Mouse (Mus musculus): ENCODE results near the gene Rbm15b. TPM values are rescaled to one million over a fixed set of nuclear protein-coding genes. Genes with fewer than 3 reads are reported as not detected.
A peak's percentile ranks its signal among the peaks of the same experiment; 100 is the strongest.

Rbm15b gene
- polyA plus RNA-seq, 1 experiment from 2014 or later = 27.9 TPM

DNA sequence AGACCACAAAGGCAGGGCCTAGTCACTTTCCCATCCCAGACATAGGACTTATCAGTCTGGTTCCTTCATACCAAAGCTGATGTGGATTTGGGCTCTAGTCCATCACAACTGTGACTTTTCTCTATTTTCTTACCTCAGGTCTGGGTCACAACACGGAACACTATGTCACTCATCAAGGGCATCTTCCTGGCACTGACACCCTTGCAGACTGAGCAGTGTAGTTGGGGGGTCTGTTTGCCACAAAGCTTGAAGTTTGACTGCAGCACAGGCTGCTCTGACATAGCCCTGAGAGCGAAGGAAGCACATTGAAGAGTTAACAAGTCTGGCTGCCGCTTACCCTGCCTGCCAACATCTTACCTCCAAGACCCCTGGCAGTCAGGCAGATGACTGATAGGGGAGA is 4.1 kb downstream of the Rbm15b start:
- Histone ChIP-seq H3K36me3 (peaks cover 66% of the 10 kb centered on the region), H3K9me3 (no peaks in the 10 kb centered on the region), H3K9ac (peak overlapping the region; percentile 24; the same call in 1 of the 2 replicates), H3K27ac (no peak overlapping the region), H3K4me2 (replicated peaks) (peak overlapping the region; percentile 95), H3K4me1 (peaks cover 44% of the 10 kb centered on the region), H3K4me3 (peak overlapping the region; percentile 99; the same call in 1 of the 2 replicates), H3K27me3 (no peaks in the 10 kb centered on the region)
- WGBS = 83% methylated on average over 3 of the region's 3 CpGs
- ATAC-seq (ENCODE audit: insufficient number of reproducible peaks, insufficient read depth, low FRiP score, low TSS enrichment) = no peak

DNA sequence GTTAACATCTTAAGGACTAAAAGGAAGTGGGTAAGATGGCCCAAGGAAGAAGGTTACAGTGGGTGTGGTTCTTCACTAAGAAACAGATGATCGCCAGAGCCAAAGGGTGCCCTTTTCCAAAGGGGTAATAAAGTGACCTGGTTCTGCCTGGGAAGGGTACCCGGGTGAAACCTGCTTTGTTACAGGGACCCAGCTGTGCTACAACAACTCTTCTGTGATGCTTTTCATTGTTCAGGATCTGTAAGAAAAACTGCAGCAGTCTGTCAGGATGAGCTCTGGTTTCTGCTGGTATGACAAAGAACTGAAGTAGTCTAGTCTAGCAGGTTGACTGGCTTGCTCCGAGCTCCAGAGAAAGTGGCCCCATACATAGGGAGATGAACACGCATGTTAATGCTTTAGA is 5.1 kb downstream of the Rbm15b start:
- H3K27ac ChIP-seq = no peak overlapping the region
- no peak for ATAC-seq (ENCODE audit: insufficient number of reproducible peaks, insufficient read depth, low FRiP score, low TSS enrichment)
- H3K4me2 ChIP-seq (replicated peaks) = no peak overlapping the region
- no peaks in the 10 kb centered on the region for H3K27me3 ChIP-seq
- 76% methylated on average over 4 of the region's 4 CpGs for WGBS
- H3K9ac ChIP-seq = no peak overlapping the region
- H3K4me1 ChIP-seq = peaks cover 40% of the 10 kb centered on the region
- no peaks in the 10 kb centered on the region for H3K9me3 ChIP-seq
- no peak overlapping the region for H3K4me3 ChIP-seq
- peaks cover 71% of the 10 kb centered on the region for H3K36me3 ChIP-seq

DNA sequence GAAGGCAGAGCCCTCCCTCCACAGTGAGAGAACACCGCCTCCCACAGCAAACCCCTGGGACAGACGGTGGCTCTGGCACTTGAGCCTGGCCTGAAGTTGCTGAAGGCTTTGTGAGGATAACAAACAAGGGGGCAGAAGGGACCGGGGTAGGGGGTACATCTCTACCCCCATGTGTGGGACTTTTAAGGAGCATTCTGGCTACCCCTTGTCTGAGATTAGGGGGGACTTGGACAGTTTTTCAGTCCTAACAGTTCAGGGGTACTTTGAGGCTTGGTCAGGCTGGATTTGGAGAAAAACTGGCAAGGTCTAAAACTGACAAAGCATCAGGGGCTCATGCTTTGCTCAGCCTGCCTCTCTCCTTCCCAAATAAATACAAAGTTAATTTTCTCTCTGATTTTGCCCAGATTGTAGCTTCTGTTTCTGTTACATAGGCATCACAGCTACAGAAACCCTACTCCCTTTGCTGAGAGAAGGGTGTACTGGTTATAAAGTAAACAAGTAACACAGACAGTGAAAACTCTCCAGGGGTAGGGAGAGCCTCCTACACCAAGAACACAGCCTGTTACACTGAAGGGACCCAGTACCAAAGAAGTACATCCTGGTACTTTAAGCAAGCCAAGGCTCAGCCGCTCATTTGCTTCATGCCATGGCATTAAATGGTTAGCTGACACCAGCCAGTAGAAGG is 6.0 kb downstream of the Rbm15b start:
- ATAC-seq (ENCODE audit: insufficient number of reproducible peaks, insufficient read depth, low FRiP score, low TSS enrichment) = no peak
- Histone ChIP-seq H3K27me3 (no peaks in the 10 kb centered on the region), H3K36me3 (peaks cover 79% of the 10 kb centered on the region), H3K4me1 (peaks cover 40% of the 10 kb centered on the region), H3K9ac (0 out of 2 replicates have a peak overlapping the region, but pooled peaks have one; percentile 24), H3K4me2 (replicated peaks) (no peak overlapping the region), H3K9me3 (no peaks in the 10 kb centered on the region), H3K4me3 (no peak overlapping the region), H3K27ac (no peak overlapping the region)
- WGBS = 61% methylated on average over 4 of the region's 4 CpGs

DNA sequence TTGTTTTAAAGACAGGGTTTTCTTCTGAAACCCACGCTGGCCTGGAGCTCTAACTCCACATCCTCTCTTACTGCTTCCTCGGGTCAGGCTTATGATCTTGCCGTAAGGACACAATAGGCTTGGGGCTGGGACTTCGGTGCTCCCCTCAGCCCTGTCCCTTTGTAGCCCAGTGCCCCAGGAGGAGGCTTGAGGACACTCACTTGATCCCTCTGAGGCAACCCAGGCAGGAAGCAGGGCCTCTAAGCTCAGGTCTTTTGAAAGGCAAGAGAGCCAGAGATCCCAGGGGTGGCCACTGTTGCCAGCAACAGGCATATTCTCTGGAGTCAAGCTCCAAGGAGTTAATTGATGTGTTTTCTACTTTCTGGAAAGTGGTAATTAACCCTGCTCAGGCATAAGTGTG is 7.8 kb downstream of the Rbm15b start:
- H3K27me3 ChIP-seq = no peaks in the 10 kb centered on the region
- peaks cover 29% of the 10 kb centered on the region for H3K4me1 ChIP-seq
- no peak overlapping the region for H3K9ac ChIP-seq
- H3K27ac ChIP-seq = no peak overlapping the region
- H3K4me3 ChIP-seq = no peak overlapping the region
- no peak for ATAC-seq (ENCODE audit: insufficient number of reproducible peaks, insufficient read depth, low FRiP score, low TSS enrichment)
- peaks cover 83% of the 10 kb centered on the region for H3K36me3 ChIP-seq
- H3K4me2 ChIP-seq (replicated peaks) = no peak overlapping the region
- WGBS = 71% methylated on average over 4 of the region's 4 CpGs
- no peaks in the 10 kb centered on the region for H3K9me3 ChIP-seq

DNA sequence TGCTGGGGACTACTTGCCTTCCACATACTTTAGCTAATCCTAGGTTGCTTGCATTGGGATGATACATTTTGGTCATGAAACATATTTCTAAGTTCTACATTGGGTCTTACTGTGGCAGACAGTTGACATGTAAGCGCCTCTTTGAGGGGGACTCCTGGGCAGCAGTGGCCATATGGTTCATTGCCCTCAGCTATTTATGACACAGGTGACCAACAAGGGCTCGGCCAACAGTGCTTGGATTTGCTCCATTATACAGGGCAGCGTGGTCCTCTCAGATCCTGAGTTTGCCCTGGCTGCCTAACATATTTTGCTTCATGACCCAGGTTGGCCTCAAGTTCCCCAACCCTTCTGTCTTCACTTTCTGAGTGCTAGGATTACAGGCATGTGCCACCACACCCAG is 10.6 kb downstream of the Rbm15b start:
- no peaks in the 10 kb centered on the region for H3K27me3 ChIP-seq
- peaks cover 70% of the 10 kb centered on the region for H3K36me3 ChIP-seq
- 94% methylated on average over 3 of the region's 3 CpGs for WGBS
- no peak overlapping the region for H3K4me3 ChIP-seq
- no peak overlapping the region for H3K4me2 ChIP-seq (replicated peaks)
- ATAC-seq (ENCODE audit: insufficient number of reproducible peaks, insufficient read depth, low FRiP score, low TSS enrichment) = no peak
- H3K4me1 ChIP-seq = 0 out of 2 replicates have a peak, but pooled peaks cover 3% of the 10 kb centered on the region
- no peak overlapping the region for H3K27ac ChIP-seq
- no peaks in the 10 kb centered on the region for H3K9me3 ChIP-seq
- H3K9ac ChIP-seq = no peak overlapping the region

DNA sequence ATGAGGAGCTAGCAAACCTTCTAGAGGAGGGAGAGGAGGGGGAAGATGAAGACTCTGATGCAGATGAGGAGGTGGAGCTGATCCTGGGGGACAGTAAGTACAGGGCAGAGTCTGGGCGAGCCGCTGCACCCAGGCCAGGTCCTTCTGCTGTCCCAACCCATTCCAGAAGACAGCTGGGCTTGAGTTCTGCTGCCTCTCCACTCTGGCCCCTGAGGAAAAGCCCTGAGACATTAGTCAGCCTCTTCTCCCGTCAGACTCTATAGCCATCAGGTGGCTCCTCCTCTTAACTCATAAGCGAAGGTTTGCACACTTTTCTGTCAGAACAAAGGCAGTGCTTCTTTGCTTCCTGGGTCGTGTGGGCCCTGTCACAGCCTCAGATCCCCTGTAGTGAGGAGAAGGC is 13.0 kb downstream of the Rbm15b start:
- H3K9ac ChIP-seq = no peak overlapping the region
- H3K9me3 ChIP-seq = no peaks in the 10 kb centered on the region
- 82% methylated on average over 5 of the region's 5 CpGs for WGBS
- H3K4me1 ChIP-seq = no peaks in the 10 kb centered on the region
- H3K4me3 ChIP-seq = no peak overlapping the region
- no peaks in the 10 kb centered on the region for H3K27me3 ChIP-seq
- H3K27ac ChIP-seq = no peak overlapping the region
- H3K4me2 ChIP-seq (replicated peaks) = no peak overlapping the region
- no peak for ATAC-seq (ENCODE audit: insufficient number of reproducible peaks, insufficient read depth, low FRiP score, low TSS enrichment)
- peaks cover 57% of the 10 kb centered on the region for H3K36me3 ChIP-seq

GRCm38 (mm10) chr9:106858036-106858435 is 29.2 kb downstream of the Rbm15b start:
- Histone ChIP-seq H3K27ac (no peak overlapping the region), H3K27me3 (no peaks in the 10 kb centered on the region), H3K36me3 (peaks cover 68% of the 10 kb centered on the region), H3K4me3 (no peak overlapping the region), H3K4me2 (replicated peaks) (no peak overlapping the region), H3K4me1 (no peaks in the 10 kb centered on the region), H3K9ac (no peak overlapping the region), H3K9me3 (no peaks in the 10 kb centered on the region)
- WGBS = 91% methylated on average over 11 of the region's 11 CpGs
- ATAC-seq (ENCODE audit: insufficient number of reproducible peaks, insufficient read depth, low FRiP score, low TSS enrichment) = no peak

DNA sequence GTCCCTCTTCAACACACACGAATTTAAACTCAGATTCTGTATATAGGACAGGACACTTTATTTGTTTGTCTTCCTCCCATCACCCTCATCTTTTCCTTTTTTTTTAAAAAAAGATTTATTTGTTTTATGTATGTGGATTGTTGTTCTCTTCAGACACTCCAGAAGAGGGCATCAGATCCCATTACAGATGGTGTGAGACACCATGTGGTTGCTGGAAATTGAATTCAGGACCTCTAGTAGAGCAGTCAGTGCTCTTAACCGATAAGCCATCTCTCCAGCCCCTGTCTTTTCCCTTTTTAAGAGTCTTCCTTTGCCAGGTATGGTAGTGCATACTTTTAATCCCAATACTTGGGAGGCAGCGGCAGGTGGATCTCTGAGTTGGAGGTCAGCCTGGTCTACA is 30.6 kb downstream of the Rbm15b start:
- Histone ChIP-seq H3K9me3 (no peaks in the 10 kb centered on the region), H3K4me3 (no peak overlapping the region), H3K4me2 (replicated peaks) (no peak overlapping the region), H3K4me1 (no peaks in the 10 kb centered on the region), H3K9ac (no peak overlapping the region), H3K27me3 (no peaks in the 10 kb centered on the region), H3K27ac (no peak overlapping the region), H3K36me3 (peaks cover 68% of the 10 kb centered on the region)
- no peak for ATAC-seq (ENCODE audit: insufficient number of reproducible peaks, insufficient read depth, low FRiP score, low TSS enrichment)
- 83% methylated on average over 3 of the region's 3 CpGs for WGBS

DNA sequence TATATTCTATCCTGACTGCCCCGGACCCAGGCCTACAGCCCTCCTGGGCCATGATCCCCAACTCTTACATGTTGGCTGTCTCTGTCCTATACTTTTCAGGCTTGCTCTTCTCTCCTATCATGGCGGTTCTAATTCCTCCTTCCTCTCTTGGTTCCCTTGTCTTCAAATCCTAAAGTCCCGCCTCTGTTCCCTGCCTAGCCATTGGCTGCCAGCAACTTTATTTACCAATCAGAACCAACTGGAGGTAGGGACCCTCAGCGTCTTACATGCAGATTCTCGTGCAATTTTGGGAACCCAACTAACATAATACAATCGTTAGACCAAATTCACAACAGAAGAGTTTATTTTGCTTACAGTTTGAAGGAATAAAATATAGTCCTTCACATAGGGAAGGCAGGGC is 44.4 kb downstream of the Rbm15b start:
- H3K36me3 ChIP-seq = peaks cover 63% of the 10 kb centered on the region
- H3K27ac ChIP-seq = no peak overlapping the region
- H3K9ac ChIP-seq = no peak overlapping the region
- no peaks in the 10 kb centered on the region for H3K4me1 ChIP-seq
- 93% methylated on average over 6 of the region's 6 CpGs for WGBS
- H3K27me3 ChIP-seq = no peaks in the 10 kb centered on the region
- H3K4me2 ChIP-seq (replicated peaks) = no peak overlapping the region
- ATAC-seq (ENCODE audit: insufficient number of reproducible peaks, insufficient read depth, low FRiP score, low TSS enrichment) = no peak
- H3K4me3 ChIP-seq = no peak overlapping the region
- no peaks in the 10 kb centered on the region for H3K9me3 ChIP-seq

GRCm38 (mm10) chr9:106840569-106840968 is 46.7 kb downstream of the Rbm15b start:
- Histone ChIP-seq H3K4me1 (no peaks in the 10 kb centered on the region), H3K27me3 (no peaks in the 10 kb centered on the region), H3K9me3 (no peaks in the 10 kb centered on the region), H3K36me3 (peaks cover 63% of the 10 kb centered on the region), H3K9ac (no peak overlapping the region), H3K4me3 (no peak overlapping the region), H3K27ac (no peak overlapping the region), H3K4me2 (replicated peaks) (no peak overlapping the region)
- ATAC-seq (ENCODE audit: insufficient number of reproducible peaks, insufficient read depth, low FRiP score, low TSS enrichment) = no peak
- WGBS = 94% methylated on average over 1 of the region's 1 CpGs
